Mouse (Mus musculus) spleen, postnatal 4 days (tissue): ENCODE results near the gene Chl1.

Experiments
- DNase-seq, 2 experiments: peaks; one replicate each; pipeline ENCODE4 v3.0.0; 2022; ENCODE audit warnings: low spot score in 2 of 2

Chl1 gene

DNA sequence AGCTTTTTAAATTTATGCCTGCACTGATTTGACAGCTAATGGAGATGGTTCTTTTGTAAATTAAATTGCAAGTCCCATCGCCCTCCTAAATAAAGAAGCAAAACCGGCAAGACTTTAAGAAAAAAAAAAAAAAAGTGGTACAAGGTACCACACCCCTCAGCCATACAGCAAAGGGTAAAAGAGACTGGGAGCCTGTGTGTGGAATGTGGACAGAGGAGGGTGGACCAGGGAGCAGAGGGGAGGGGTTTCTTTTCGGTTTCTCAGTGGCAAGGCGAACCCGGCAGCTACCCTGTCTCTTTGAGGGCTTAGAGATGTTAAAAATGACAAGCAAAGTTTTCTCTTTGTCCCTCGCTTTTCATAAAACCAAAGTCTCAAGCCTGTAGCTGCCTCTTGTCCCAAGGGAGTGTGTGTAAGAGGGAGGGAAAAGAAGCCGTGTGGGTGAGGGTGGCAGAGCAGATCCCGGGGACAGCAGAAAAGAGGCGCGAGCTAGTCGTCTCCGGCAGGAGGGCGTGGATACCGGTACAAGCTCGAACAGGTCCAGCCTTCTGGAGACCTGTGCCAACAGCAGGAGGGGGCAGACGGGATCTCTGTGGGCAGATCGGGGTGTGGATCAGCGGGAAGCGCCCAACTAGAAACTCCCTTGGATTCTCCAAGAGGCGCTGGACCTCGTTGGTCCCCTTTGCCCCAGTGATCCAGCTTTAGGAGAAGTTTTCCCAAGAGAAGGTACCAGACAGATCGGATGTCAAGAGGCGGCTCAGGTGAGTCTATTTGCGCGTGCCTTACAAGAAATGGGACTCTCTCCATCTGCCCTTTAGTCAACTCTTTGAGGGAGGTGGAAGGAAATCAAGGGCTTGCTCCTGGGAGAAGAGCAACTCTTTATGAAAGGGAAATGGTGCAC, at the start of gene Chl1:
Gene Chl1 (plus strand): TSS at position 195 of the 898 bp plus-strand sequence.
- no peak for DNase-seq

DNA sequence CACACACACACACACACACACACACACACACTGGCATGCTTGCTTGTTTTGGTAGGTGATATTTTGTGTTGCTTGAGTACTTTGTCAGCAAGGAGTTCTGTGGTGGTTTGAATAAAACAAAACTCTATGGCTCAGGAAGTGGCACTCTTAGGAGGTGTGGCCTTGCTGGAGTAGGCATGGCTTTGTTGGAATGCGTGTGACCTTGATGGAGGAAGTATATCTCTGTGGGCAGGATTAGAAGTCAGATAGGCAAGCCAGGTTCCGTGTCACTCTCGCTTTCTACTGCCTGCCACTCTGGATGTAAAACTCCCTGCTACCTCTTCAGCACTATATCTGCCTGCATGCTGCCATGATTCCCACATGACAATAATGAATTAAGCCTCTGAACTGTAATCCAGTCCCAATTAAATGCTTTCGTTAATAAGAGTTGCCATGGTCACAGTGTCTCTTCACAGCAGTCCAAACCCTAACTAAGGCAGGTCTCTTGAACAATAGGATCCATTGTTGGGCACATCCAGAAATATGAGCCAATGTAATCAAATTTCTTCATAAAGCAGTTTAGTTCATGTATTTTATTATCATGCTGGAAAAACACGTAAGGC, 44.8 kb upstream of the Chl1 start:
- no peak for DNase-seq

DNA sequence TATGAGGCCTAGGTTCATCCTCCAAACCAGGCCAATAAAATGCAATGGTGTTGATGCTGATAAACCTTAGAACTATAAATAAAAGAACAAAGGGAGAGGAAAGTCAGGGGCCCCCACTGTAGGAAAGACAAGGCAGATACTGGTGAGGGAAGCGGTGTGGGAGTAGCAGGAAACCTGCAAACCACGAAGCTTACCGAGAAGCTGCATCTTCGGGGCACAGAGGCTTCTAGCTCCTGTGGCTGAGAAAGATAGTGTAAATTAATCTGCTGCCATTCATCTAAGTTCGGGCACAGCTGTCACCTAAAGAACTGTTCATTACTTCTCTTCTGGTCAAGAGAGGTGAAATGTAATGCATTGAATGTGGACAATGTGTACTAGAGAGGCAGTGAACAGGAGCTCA, 37.1 kb upstream of the Chl1 start:
- DNase-seq: no peak

DNA sequence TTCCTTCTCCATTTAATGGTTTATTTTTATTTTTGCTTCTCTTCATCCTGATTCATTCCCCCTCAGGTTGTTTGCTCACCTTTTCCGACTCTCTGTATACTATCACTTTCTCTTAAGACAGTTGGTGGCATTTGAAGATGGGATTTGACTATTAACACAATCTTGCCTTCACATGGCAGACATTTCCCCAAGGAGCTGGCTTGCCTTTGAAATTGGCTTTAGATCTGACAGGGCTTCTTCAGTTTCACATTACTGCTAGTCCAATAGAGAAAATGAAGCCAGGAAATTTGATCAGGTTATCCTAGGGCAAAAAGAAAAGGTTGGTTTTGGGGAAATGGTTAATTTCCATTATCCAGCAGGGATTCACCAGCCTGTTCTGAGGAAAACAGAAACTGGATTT, 23.2 kb upstream of the Chl1 start:
- no peak for DNase-seq

DNA sequence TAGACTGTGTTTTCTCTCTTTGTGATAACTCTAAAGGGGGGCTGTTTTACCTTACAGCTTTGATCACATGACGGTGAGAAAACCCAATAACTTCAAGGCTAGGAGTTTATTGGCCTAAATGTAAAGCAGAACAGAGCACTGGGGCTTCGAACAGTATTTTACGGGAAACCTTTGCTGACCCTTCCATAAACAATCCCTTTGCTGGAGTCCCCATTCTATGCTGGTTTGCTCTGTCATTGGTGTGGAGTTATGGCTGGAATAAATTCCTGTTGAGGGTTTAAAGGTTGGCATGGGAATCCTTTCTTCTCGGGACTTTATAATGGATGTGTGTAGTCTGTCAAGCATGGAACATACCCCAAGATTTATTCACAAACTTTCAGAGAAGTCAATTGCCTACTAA, 12.0 kb upstream of the Chl1 start:
- DNase-seq: no peak

DNA sequence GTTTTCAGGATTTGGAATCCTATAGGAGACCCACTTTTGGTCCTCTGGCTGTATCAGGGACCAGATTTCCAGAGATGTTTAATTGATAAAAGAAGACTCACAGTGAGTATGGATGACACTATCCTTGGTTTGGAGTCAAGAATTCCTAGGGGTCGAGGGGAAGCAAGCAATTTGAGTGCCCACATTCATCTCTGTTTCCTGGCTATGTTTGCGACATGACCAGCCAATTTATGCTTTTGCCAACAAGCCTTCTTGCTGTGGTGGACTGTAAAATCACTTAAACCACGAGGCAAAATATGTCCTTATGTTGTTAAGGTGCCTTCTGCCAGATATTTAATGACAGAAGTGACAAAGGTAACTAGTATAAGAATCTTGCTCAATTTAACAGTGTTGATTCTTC, 6.3 kb upstream of the Chl1 start:
- no peak for DNase-seq

DNA sequence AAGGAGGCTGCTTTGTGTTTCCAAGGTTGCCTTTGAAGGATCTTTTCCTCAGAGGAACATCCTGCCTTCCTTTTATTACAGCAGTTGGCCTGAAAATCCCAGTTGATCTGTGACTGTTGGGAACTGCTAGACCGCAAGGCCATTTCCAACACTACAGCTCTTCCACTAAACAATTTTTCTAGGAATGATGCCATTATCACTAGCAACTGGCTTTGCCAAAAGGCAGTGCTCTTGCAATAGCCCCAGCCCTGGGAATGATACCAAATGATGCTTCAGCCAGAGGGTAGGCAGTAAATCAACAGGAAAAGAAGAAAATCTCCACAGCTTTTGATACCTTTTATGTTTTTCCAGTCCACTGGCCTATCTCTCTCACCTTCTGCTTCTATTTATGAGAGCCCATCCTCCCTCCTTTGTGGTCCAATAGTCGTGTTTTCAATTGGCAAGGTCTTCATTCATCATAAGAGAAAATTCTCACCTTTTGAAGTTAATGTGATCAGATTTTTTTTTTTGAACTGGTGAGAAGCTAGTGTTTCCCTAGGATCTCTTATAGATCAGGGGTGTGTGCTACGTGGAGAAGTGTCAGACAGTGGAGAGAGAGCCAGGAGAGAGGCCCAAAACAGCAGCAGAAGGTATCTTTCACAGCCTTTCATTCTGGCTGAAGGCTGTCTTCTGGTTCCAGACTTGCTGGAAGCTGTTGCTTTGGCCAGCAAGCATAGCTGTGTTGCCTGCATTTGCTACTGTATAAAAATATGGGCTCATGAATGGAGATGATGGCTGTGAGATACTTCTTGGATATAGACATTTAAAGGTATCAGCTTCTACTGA, 2.4 kb upstream of the Chl1 start:
- DNase-seq: no peak

DNA sequence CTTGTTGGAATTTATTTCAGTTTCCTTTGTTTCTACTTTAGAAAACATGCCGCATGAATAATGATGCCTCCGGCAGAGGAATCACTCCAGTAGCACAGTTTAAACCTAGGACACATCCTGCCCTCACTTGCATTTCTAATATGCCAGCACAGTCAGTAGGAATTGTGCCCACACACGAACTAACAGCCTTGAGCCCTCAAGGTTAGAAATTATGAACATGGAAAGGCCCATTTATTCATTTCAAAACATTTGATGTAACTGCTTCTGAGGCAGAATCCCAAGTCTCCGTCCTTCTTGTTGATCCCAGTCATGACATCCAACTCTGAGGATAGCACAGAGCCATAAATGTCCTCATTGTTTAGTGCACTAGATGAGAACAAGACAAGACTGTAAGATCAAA, 790 bp upstream of the Chl1 start:
- no peak for DNase-seq

DNA sequence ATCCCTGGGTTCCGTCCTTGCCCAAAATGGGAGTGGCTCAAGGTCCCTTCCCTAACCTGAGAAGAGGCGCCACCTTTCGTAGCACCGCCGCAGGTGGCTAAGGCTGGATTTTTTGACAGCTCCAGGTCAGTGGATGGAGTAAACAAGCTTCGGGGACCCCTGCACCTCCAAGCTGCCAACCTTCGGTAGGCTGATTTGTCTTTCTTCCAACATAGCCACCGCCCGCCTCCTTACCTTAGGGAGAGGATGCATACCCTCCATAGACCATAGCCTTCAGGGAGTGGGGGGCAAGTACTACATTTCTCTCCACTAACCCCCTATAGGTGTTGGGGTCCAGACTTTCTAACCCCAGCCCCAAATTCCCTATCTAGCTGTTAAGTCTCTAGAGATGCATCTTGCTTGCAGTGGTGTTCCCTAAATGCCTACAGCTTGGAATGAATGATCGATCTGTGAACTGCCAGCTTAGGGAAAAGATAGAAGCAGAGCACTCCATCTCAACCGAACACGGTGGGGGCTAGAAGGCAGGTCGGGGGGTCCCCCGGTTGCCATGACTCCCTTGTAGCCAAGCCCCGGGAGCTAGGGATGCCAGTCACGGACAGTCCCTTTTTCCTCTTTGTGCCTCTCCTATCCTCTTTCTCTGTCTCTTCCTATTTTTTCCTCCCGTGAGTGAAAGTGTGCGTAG, 1.0 kb downstream of the Chl1 start:
- no peak for DNase-seq

DNA sequence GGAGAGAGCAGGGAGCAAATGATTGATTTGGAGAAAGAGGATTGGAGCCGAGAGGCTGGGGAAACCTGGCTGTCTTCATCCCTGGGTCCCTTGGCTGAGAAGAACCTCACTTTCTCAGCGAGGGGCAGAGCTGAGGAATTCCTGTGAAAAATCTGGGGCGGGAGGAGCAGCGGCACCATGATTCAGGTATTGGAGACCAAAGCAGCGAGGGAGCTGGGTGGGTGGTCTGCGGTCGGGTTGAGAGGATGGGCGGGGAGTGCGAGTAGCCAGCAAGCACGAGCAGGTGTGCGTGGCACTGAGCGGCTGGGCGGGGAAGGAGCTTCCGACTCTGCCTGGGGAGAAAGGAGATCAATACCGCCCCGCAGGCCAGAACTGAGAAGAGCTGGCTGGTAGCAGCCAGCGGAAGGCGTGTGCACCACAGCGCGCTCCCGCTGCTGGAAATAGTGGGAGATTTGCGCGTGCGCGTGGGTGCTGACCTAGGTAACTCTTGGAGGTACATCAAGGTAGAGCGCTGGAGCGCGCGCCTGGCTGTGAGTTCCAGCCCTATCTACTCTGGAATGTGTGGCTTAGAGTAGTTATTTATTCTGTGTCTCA, 1.7 kb downstream of the Chl1 start:
- DNase-seq: no peak

DNA sequence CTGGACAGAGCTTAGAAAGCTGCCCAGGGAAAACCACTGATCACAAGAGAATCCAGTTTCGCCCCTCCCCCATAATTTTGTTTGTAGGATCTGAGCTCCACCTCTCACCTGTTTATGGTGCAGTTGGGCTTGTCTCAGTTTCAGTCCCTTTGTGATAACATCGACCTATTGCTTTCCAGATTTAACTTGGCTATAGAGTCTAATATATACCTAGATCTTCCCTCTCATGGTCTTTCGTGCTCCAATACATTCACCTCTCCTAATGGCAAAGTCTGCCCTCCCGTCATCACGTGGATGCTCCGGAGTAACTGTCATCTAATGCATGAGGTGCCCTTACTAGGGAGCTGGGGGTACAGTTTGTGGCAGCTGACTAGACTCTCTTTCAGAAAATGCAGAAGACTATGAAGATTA, 2.5 kb downstream of the Chl1 start:
- no peak for DNase-seq

DNA sequence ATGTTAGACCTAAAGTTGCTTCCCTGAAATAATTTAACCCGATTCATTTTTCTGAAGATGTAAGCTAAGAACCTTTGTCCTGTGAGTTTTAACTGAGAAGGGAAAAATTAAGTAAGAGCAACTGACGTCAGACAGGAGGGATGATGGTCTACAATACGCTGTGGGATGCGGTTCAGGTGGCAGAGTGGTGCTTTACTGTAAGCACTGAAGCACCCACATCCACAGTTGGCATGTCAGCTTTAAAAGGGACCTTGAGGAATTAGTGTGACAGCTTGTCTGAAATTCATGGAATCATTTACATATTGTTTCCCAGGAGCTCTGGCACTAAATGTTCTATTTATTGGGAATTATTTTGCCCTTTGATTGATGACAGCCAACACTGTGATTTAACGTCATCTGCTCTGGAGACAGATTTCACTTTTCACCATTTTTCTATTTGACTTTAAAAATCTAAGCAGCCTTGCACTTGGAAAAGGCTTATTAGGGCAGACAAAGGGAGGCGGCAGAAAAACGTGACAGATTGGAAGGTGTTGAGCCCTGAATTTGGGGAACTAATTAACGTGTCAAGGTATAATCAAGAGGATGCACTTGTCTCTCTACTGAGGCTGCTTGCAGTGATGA, 3.3 kb downstream of the Chl1 start:
- DNase-seq: no peak

DNA sequence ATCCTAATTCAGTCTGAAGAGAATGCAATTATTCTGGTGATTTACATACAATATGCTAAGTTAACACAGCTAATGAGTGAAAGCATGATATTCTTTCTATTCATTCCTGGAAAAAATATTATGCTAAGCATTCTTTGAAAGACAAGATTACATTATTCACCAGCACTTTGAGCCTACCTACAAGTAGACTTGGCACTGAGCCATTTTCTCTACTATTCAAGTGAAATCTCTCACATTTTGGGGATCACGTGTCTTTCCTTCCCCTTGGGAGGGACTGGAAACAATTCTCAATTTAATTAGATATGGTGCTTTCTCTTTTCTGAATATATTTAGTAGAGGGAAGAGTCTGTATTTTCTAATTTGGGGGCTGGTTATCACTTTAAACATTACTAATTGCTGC, 4.0 kb downstream of the Chl1 start:
- DNase-seq: no peak

DNA sequence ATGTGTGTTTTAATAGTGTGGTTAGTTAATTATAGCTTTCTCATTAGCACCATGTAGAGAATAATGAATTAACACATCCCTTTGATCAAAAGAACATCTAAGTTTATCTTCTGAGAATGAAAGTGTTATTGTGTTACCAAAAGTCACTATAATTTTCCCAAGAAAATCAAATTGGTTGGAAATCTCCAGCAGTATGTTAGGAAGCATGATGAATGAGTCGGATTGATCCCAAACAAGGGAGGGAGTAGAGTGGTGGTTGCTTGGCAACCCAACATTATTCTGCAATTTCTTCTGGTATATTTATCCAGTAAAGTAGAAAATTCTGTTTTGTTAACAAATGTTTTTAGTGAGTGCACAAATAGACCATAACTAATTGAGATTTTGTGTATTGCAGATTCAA, 4.4 kb downstream of the Chl1 start:
- DNase-seq: no peak

DNA sequence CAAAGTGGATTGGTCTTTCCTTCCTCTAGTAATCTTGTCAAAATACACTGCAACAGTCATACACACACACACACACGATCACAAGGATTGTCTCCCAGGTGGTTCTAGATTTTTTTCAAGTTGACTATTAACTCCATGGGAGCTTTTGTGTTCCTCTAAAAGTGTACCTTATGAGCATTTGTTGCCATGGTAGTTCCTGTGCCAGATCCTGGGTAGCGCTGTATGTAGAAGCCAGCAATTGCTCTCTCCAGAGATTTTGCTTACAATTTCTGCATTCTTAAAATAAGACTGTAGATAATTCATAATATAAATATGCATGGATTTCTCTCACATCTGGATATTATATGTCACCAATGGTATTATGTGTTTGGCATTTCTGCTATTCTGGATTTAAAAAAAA, 9.2 kb downstream of the Chl1 start:
- DNase-seq: no peak

DNA sequence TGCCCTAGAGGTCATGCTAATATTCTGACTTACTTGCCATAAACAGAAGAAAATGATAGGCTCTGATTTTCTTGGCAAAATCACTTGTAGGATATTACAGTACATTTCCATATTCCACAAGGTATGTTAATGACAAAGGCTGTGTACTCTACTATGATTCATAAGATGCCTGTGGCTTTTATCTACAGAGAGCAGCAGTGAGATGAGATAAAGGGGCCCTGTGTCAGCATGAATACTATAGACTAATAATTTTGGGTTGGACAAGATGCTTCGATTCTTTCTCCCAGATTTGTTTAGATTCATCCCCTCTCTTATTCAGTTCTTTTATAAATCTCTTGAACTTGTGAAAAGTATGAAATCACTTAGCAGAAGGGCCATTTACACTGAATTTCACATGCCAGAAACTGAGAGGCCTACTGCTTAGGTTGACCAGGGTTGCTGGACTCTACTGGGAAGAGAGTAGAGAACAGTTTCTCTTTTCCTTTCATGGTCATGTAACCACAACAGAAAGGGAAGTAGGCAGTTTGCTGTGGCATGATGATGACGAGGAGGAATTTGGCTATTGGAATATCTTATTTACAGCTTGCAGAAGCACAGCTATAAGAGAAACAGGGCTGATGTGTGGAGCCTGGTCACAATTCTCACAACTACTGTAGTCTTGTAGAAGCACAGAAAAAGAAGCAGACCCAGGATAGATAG, 15.1 kb downstream of the Chl1 start:
- DNase-seq: no peak

DNA sequence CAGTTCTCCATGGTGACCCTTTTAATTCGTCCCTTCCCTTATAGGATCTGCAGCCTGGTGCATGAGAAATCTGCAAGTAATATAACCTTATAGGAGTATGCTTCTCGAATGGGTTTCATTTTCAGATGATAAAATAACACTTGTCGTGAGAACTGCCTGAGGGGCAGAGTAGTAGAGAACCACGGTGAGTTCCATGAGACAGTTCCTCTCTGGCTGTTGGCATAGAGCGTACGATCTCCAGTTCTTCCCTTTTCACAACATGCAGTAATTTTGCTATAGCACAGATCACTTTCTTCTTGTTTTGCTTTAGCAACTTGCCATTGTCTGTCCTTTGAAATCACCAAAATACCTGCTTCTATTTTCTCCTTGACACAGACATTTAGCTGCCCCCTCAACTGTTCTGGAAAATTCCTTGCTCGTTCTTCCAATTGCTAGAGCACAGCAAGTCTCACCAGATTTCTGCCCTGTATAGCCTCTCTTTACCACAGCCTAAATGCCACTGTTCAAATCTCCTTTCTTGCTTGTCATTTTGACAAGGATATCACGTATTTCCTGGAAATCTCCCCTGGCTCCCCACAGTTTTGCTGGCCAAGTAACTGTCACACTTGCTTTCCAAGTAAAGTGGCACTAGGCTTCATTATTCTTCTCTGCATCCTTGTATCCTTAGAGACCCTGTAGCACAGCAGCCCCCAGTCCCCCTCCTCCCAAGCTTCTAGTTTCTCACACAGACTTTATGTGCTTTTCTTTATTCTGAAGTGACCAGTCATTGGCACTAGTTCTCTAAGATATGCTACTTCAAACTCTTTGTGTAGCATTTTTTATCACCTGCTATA, 16.8 kb downstream of the Chl1 start:
- DNase-seq: no peak

DNA sequence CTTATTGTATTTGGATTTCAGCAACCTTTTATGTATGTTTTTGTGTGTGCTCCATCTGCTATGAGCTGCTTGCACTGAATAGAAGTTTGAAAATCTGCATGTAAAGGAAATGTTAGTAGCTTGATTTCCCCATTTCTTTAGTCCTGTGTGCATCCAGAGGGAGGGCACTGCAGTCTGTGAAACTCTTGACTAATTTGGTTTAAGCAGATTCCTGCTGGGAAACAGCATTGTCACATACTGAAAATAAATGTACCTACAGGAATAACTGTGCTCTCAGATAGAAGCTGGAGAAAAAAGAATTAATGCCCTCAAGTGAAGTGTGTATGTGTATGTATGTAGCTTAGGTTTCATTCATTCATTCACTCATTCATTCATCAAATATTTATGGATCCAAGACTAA, 22.7 kb downstream of the Chl1 start:
- no peak for DNase-seq

DNA sequence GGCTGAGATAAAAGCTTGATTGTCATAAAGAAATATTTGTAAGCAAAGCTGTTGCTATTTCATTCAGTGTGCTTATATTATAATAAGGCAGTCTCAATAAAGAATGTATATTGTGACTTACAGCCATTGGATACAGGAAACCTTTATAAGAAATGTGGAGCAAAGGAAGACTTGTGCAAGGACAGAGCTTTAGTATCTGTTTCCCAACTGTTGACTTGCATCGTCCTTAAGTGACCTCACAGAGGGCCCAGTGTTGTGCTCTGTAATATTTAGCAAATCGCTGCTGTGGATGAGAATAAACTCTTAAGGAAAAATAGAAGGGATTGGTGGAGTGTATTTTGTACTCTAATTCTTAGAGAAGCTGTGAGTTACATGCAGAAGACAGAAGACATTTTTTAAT, 23.6 kb downstream of the Chl1 start:
- no peak for DNase-seq

DNA sequence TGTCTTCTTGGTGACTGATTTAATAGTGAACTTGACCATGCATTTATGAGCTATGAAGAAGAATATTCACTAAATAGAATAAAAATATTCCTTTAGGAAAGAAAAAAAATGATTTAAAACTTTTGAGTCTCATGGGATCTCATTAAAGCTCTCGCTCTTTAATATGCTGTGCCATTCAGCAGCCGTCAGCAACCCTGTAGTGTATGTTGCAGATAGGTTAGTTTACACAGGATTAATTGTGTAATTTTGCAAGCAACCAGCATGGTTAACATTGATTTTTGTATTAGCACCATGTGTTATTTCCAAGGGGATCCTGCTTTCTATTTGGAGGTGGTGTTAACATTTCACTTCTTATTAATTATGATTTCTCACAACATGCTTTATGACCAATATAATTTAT, 32.2 kb downstream of the Chl1 start:
- no peak for DNase-seq
